Mouse (Mus musculus): ENCODE results near the gene Nek7.

DNA sequence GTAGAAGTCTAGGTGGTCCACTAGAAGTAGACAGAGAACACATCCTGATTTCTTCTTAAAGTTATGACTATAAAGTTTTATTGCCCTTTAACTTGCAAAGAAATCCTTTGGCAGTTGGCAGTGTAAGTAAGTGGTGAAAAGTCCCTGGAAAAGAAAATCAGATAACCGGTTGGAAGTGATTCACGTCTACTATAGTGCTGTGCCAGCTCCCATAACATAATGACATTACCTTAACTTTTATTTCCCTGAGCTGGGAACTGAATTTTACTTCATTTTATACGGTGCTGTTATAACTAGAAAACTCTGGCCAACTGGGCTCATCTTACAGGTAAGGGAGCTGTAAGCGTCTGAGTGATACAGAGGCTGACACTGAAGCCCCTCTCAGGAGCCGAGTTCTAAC is 89.3 kb downstream of the Nek7 start:
- TF ChIP-seq POLR2A (IDR thresholded peaks at IDR 0.05; ENCODE audit: insufficient read depth, low read depth, low read length): no peak
- no peak for TF ChIP-seq CTCF (IDR thresholded peaks at IDR 0.05)

Measured in heart, adult 2 months (tissue).